Mouse (Mus musculus) heart, postnatal 36 days (tissue): ENCODE measurements around the gene Rps6kc1. TPM values are rescaled to one million over a fixed set of nuclear protein-coding genes. Genes with fewer than 3 reads are reported as not detected.

Experiments
- DNase-seq, 2 experiments: peaks; one replicate each; pipeline ENCODE4 v3.0.0; 2021 to 2022
- intact Hi-C: fragments of 180-260 bp; cut with DNase I; formaldehyde crosslinking; loops from one replicate; pipeline ENCODE4 v1.15.1; 2025
- total RNA-seq, 2 experiments: library from RNA; stranded (reverse); gene quantifications; 2 replicates each; pipeline ENCODE4 v1.2.3; 2021

The Rps6kc1 gene
- total RNA-seq, 2 experiments from 2014 or later = 17.4 to 17.9 TPM

- intact Hi-C loops = no loop called here
- DNase-seq = no peak
Measured at GRCm38 (mm10) chr1:190776260-190776659, 135.3 kb downstream of the Rps6kc1 start.

- no peak for DNase-seq
- intact Hi-C loops = no loop called here
Measured at GRCm38 (mm10) chr1:190772088-190772885, 139.3 kb downstream of the Rps6kc1 start.

- intact Hi-C loops = no loop called here
Measured at GRCm38 (mm10) chr1:190769748-190770147, 141.8 kb downstream of the Rps6kc1 start.

GRCm38 (mm10) chr1:190768307-190768706 is 143.3 kb downstream of the Rps6kc1 start:
- no peak for DNase-seq

More at GRCm38 (mm10) chr1:190769748-190770147, 141.8 kb downstream of the Rps6kc1 start:
- DNase-seq = no peak

GRCm38 (mm10) chr1:190767621-190768020 is 143.9 kb downstream of the Rps6kc1 start:
- DNase-seq = no peak
- intact Hi-C loops = no loop called here

More at GRCm38 (mm10) chr1:190768307-190768706, 143.3 kb downstream of the Rps6kc1 start:
- intact Hi-C loops = no loop called here

GRCm38 (mm10) chr1:190766800-190767199 is 144.8 kb downstream of the Rps6kc1 start:
- no peak for DNase-seq
- intact Hi-C loops = no loop called here

- peak in 1 of 2 experiments; percentile 14 for DNase-seq
Measured at GRCm38 (mm10) chr1:190763756-190764155, 147.8 kb downstream of the Rps6kc1 start.

GRCm38 (mm10) chr1:190761786-190762185 is 149.8 kb downstream of the Rps6kc1 start:
- intact Hi-C loops = no loop called here
- DNase-seq = no peak

More at GRCm38 (mm10) chr1:190763756-190764155, 147.8 kb downstream of the Rps6kc1 start:
- intact Hi-C loops = no loop called here

- no peak for DNase-seq
- intact Hi-C loops = no loop called here
Measured at GRCm38 (mm10) chr1:190757899-190758298, 153.7 kb downstream of the Rps6kc1 start.

- intact Hi-C loops = no loop called here
- no peak for DNase-seq
Measured at GRCm38 (mm10) chr1:190751794-190752570, 159.6 kb downstream of the Rps6kc1 start.

GRCm38 (mm10) chr1:190748937-190749336 is 162.6 kb downstream of the Rps6kc1 start:
- no peak for DNase-seq
- intact Hi-C loops = no loop called here

GRCm38 (mm10) chr1:190741421-190741820 is 170.1 kb downstream of the Rps6kc1 start:
- intact Hi-C loops = no loop called here
- no peak for DNase-seq

- intact Hi-C loops = no loop called here
- no peak for DNase-seq
Measured at GRCm38 (mm10) chr1:190732803-190733202, 178.8 kb downstream of the Rps6kc1 start.

- DNase-seq = no peak
- intact Hi-C loops = no loop called here
Measured at GRCm38 (mm10) chr1:190729516-190730088, 182.0 kb downstream of the Rps6kc1 start.

- DNase-seq = no peak
Measured at GRCm38 (mm10) chr1:190728111-190728651, 183.4 kb downstream of the Rps6kc1 start.

GRCm38 (mm10) chr1:190727385-190727784 is 184.2 kb downstream of the Rps6kc1 start:
- DNase-seq = no peak
- intact Hi-C loops = no loop called here

More at GRCm38 (mm10) chr1:190728111-190728651, 183.4 kb downstream of the Rps6kc1 start:
- intact Hi-C loops = no loop called here

GRCm38 (mm10) chr1:190724591-190725380 is 186.8 kb downstream of the Rps6kc1 start:
- no peak for DNase-seq
- intact Hi-C loops = no loop called here

GRCm38 (mm10) chr1:190723926-190724430 is 187.6 kb downstream of the Rps6kc1 start:
- intact Hi-C loops = no loop called here

GRCm38 (mm10) chr1:190713848-190714247 is 197.7 kb downstream of the Rps6kc1 start:
- no peak for DNase-seq
- intact Hi-C loops = no loop called here

More at GRCm38 (mm10) chr1:190723926-190724430, 187.6 kb downstream of the Rps6kc1 start:
- DNase-seq = no peak

- DNase-seq = no peak
- intact Hi-C loops = loop anchor here (10.0 kb wide), 2 partner anchors 523 to 573 kb away; partner anchors contain the start of gene Prox1
Measured at GRCm38 (mm10) chr1:190697576-190697975, 214.0 kb downstream of the Rps6kc1 start.
